In genomic region chr16:20715566-20715965, GRCm38 (mm10) we compare ENCODE assay signal across 8 mouse cellular contexts. TPM values are rescaled to one million over a fixed set of nuclear protein-coding genes. Genes with fewer than 3 reads are reported as not detected.
DNase-seq lines count a peak whose midpoint lies in the region; ATAC-seq and TF ChIP-seq lines count a peak whose summit lies in the region.

No protein-coding gene starts in this region.

- WGBS in lung, adult 2 months = 6% methylated on average over 12 of the region's 12 CpGs
- under 1% methylated on average over 12 of the region's 12 CpGs for WGBS in embryonic facial prominence, embryonic 12.5 days
- WGBS in hindbrain, embryonic 16.5 days = 2% methylated on average over 12 of the region's 12 CpGs

- H3K4me3 ChIP-seq in lung, adult 2 months (replicated peaks; ENCODE audit: extremely low read depth, low read depth, low read length) = peak overlapping the region; percentile 64
- H3K4me3 ChIP-seq in embryonic facial prominence, embryonic 12.5 days = peak overlapping the region; percentile 58
- H3K4me3 ChIP-seq in hindbrain, embryonic 16.5 days (ENCODE audit: low read length) = peak overlapping the region; percentile 83
- H3K4me3 ChIP-seq in myocyte = peak overlapping the region; percentile 61

- no peaks in the 10 kb centered on the region for H3K9me3 ChIP-seq in embryonic facial prominence, embryonic 12.5 days
- no peaks in the 10 kb centered on the region for H3K9me3 ChIP-seq in hindbrain, embryonic 16.5 days (ENCODE audit: control insufficient read depth, low read length)

- H3K36me3 ChIP-seq in embryonic facial prominence, embryonic 12.5 days = peaks cover 32% of the 10 kb centered on the region
- H3K36me3 ChIP-seq in hindbrain, embryonic 16.5 days (ENCODE audit: control insufficient read depth, insufficient read depth, low read length) = no peaks in the 10 kb centered on the region; the same call in none of the 2 replicates
- H3K36me3 ChIP-seq in myocyte (ENCODE audit: control insufficient read depth, insufficient read depth) = peaks cover 12% of the 10 kb centered on the region

- H3K27me3 ChIP-seq in embryonic facial prominence, embryonic 12.5 days = no peaks in the 10 kb centered on the region
- H3K27me3 ChIP-seq in hindbrain, embryonic 16.5 days (replicated peaks; ENCODE audit: control insufficient read depth, insufficient read depth, low read length) = no peaks in the 10 kb centered on the region
- H3K27me3 ChIP-seq in myocyte (ENCODE audit: control insufficient read depth, insufficient read depth, insufficient read length) = no peaks in the 10 kb centered on the region

- peak overlapping the region; percentile 3 for H3ac ChIP-seq in myocyte (ENCODE audit: control insufficient read depth, insufficient read length)

- no peaks in the 10 kb centered on the region for H3K4me1 ChIP-seq in lung, adult 2 months (ENCODE audit: control insufficient read depth, insufficient read depth, low read length)
- H3K4me1 ChIP-seq in embryonic facial prominence, embryonic 12.5 days = peaks cover 26% of the 10 kb centered on the region
- peaks cover 32% of the 10 kb centered on the region for H3K4me1 ChIP-seq in hindbrain, embryonic 16.5 days (ENCODE audit: control insufficient read depth, insufficient read depth, low read depth, low read length)

- peak overlapping the region; percentile 60 for H3K9ac ChIP-seq in embryonic facial prominence, embryonic 12.5 days
- H3K9ac ChIP-seq in hindbrain, embryonic 16.5 days (ENCODE audit: low read depth, low read length) = peak overlapping the region; percentile 87

- H3K4me2 ChIP-seq in embryonic facial prominence, embryonic 12.5 days (replicated peaks) = peak overlapping the region; percentile 79
- peak overlapping the region; percentile 95 for H3K4me2 ChIP-seq in hindbrain, embryonic 16.5 days (ENCODE audit: low read length)
- peak overlapping the region; percentile 98 for H3K4me2 ChIP-seq in myocyte (ENCODE audit: low read depth)

- TF ChIP-seq POLR2A in lung, adult 2 months (IDR thresholded peaks at IDR 0.05; ENCODE audit: borderline replicate concordance, extremely low read depth, low read depth, low read length) = no peak
- TF ChIP-seq POLR2A in myocyte (IDR thresholded peaks at IDR 0.05; ENCODE audit: insufficient read length, low read depth) = no peak

- ATAC-seq in embryonic facial prominence, embryonic 12.5 days (ENCODE audit: insufficient number of reproducible peaks, insufficient read depth, low FRiP score, low TSS enrichment) = no peak
- no peak for ATAC-seq in hindbrain, embryonic 16.5 days

- H3K27ac ChIP-seq in embryonic facial prominence, embryonic 12.5 days = peak overlapping the region; percentile 95
- peak overlapping the region; percentile 94 for H3K27ac ChIP-seq in hindbrain, embryonic 16.5 days (ENCODE audit: low read depth, low read length)

- TF ChIP-seq CTCF in lung, adult 2 months (IDR thresholded peaks at IDR 0.05; ENCODE audit: insufficient read depth, low read length) = no peak

- no peak for DNase-seq in lung, adult 2 months
- DNase-seq in lung, postnatal 10 days = no peak
- DNase-seq in B cell, adult 2 months = no peak
- DNase-seq in adrenal gland, adult 2 months = no peak
- DNase-seq in retina, postnatal 1 day = no peak

- peaks cover 3% of the 10 kb centered on the region for H3K79me2 ChIP-seq in myocyte (ENCODE audit: control insufficient read depth, insufficient read depth)

TF ChIP-seq in myocyte, 11 proteins besides CTCF, POLR2A, EP300 and RAD21:
- no peak for TF ChIP-seq MAX (IDR thresholded peaks at IDR 0.05; ENCODE audit: low read depth)
- TF ChIP-seq USF1 (IDR thresholded peaks at IDR 0.05; ENCODE audit: low read depth) = no peak
- TF ChIP-seq E2F4 (IDR thresholded peaks at IDR 0.05; ENCODE audit: insufficient read depth) = no peak
- TF ChIP-seq POLR2AphosphoS2 (IDR thresholded peaks at IDR 0.05; ENCODE audit: insufficient read length, low read depth) = no peak
- TF ChIP-seq TCF12 (IDR thresholded peaks at IDR 0.05; ENCODE audit: insufficient read depth, poor library complexity, severe bottlenecking) = no peak
- TF ChIP-seq MYOD1 (IDR thresholded peaks at IDR 0.05; ENCODE audit: control insufficient read depth in 1 of 3, insufficient read length in 2 of 3, low read depth in 2 of 3) = no peak

RNA-seq across cellular contexts. Expression of gene Polr2h, which starts 1.9 kb away (rescaled TPM):
- 8.3 and 12.0 TPM in 2 replicates for polyA plus RNA-seq in lung, adult 2 months (2012; rRNA removed)
- 110 and 118 TPM in 2 replicates for polyA plus RNA-seq in embryonic facial prominence, embryonic 12.5 days (2016; fragmentation: Nextera tagmentation; extraction: Ambion mirVana)
- polyA plus RNA-seq in hindbrain, embryonic 16.5 days (2015; fragmentation: Nextera tagmentation; extraction: Ambion mirVana) = 87.7 and 94.6 TPM in 2 replicates
- polyA plus RNA-seq in myocyte (2012; fragmentation: generic; extraction: Trizol) = 60.5 TPM
- 10 to 100 TPM; 31.2 to 45.2 TPM for total RNA-seq in adrenal gland, adult 2 months (2021)
- 9.3 and 9.5 TPM in 2 replicates for polyA plus RNA-seq in adrenal gland, adult 2 months (2012; rRNA removed)

RNA-seq across cellular contexts. Expression of gene Clcn2, which starts 2.0 kb away (rescaled TPM):
- polyA plus RNA-seq in lung, adult 2 months (2012; rRNA removed) = 8.1 and 9.5 TPM in 2 replicates
- polyA plus RNA-seq in embryonic facial prominence, embryonic 12.5 days (2016; fragmentation: Nextera tagmentation; extraction: Ambion mirVana) = 28.8 and 31.6 TPM in 2 replicates
- 24.9 and 26.8 TPM in 2 replicates for polyA plus RNA-seq in hindbrain, embryonic 16.5 days (2015; fragmentation: Nextera tagmentation; extraction: Ambion mirVana)
- polyA plus RNA-seq in myocyte (2012; fragmentation: generic; extraction: Trizol) = 4.4 TPM
- total RNA-seq in adrenal gland, adult 2 months (2021) = 10 to 100 TPM; 24.5 to 60.5 TPM
- polyA plus RNA-seq in adrenal gland, adult 2 months (2012; rRNA removed) = 198 and 282 TPM in 2 replicates

RNA-seq across cellular contexts. Expression of gene Chrd, which starts 17.4 kb away (rescaled TPM):
- 4.4 and 5.8 TPM in 2 replicates for polyA plus RNA-seq in lung, adult 2 months (2012; rRNA removed)
- 4.7 and 5.9 TPM in 2 replicates for polyA plus RNA-seq in embryonic facial prominence, embryonic 12.5 days (2016; fragmentation: Nextera tagmentation; extraction: Ambion mirVana)
- polyA plus RNA-seq in hindbrain, embryonic 16.5 days (2015; fragmentation: Nextera tagmentation; extraction: Ambion mirVana) = 7.3 and 7.5 TPM in 2 replicates
- polyA plus RNA-seq in myocyte (2012; fragmentation: generic; extraction: Trizol) = 14.0 TPM
- 10 to 100 TPM in 1 of 2 experiments, 1 to 10 TPM in 1; 9.1 to 19.3 TPM for total RNA-seq in adrenal gland, adult 2 months (2021)
- 41.4 and 43.5 TPM in 2 replicates for polyA plus RNA-seq in adrenal gland, adult 2 months (2012; rRNA removed)

RNA-seq across cellular contexts. Expression of gene Thpo, which starts 18.7 kb away (rescaled TPM):
- polyA plus RNA-seq in lung, adult 2 months (2012; rRNA removed) = 1.1 and 1.6 TPM in 2 replicates
- 0.96 and 1.2 TPM in 2 replicates for polyA plus RNA-seq in embryonic facial prominence, embryonic 12.5 days (2016; fragmentation: Nextera tagmentation; extraction: Ambion mirVana)
- polyA plus RNA-seq in hindbrain, embryonic 16.5 days (2015; fragmentation: Nextera tagmentation; extraction: Ambion mirVana) = 0.93 and 1.4 TPM in 2 replicates
- 1.4 TPM for polyA plus RNA-seq in myocyte (2012; fragmentation: generic; extraction: Trizol)
- 1 to 10 TPM; 1.2 to 6.4 TPM for total RNA-seq in adrenal gland, adult 2 months (2021)
- polyA plus RNA-seq in adrenal gland, adult 2 months (2012; rRNA removed) = 9.7 and 15.3 TPM in 2 replicates

RNA-seq across cellular contexts. Expression of gene Fam131a, which starts 22.5 kb away (rescaled TPM):
- polyA plus RNA-seq in lung, adult 2 months (2012; rRNA removed) = 17.3 and 19.2 TPM in 2 replicates
- polyA plus RNA-seq in embryonic facial prominence, embryonic 12.5 days (2016; fragmentation: Nextera tagmentation; extraction: Ambion mirVana) = 7.2 and 7.7 TPM in 2 replicates
- 49.6 and 56.7 TPM in 2 replicates for polyA plus RNA-seq in hindbrain, embryonic 16.5 days (2015; fragmentation: Nextera tagmentation; extraction: Ambion mirVana)
- 0.62 TPM for polyA plus RNA-seq in myocyte (2012; fragmentation: generic; extraction: Trizol)
- total RNA-seq in adrenal gland, adult 2 months (2021) = 10 to 100 TPM; 10.3 to 13.3 TPM
- polyA plus RNA-seq in adrenal gland, adult 2 months (2012; rRNA removed) = 24.9 and 29.4 TPM in 2 replicates
